Mouse (Mus musculus) neutrophil, adult 59 days (primary cell): ENCODE measurements around the gene Vstm5. TPM values are rescaled to one million over a fixed set of nuclear protein-coding genes. Genes with fewer than 3 reads are reported as not detected.

Source experiments
- total RNA-seq, 2 experiments: library from RNA; stranded (reverse); gene quantifications; 1 replicate in 1 of 2; 2 replicates in 1 of 2; pipeline ENCODE4 v1.2.4; 2023

Vstm5 gene
- total RNA-seq, result not detected

DNA sequence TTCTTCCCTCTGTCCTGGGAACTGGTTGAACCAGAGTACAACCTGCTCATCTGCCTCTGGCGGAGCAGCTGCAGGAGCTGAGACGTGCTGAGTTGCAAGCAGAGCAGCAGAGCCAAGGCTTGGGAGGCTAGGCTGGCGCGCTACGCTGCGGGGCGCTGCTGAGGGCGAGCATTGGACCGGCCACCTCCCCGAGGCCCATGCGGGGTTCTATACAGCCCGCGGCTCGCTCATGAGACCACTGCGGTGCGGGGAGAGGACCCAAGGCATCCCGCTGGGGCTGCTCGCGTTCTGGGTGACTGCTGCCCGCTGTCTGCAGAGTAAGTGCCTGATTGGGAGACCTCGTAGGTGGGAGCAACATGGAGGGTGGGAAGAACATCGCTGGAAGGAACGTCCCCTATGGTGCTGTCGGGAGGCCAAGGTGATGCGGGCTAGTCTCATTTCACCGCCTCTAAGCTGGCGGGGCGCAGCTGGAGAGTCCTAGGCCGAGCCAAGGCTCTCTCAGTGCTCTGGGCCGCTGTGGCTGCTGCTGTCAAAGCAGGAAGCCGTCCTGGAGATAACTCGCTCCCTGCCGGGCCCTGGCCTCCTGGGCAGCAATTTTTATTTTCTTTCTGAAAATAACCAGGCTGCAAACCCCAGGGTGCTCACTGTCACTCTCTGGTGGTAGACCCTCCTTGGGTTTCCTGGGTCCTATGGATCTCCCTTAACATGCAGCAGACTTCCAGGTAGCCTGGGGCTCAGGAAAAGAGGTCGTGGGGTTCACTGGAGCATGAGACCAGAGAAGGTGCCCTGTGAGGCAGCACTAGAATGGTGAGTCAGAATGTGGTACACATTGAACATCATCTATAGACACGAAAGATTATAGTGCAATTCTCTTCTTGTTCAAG, at the start of gene Vstm5:
Gene Vstm5, plus strand, starts transcription at position 4 of the 884 bp plus-strand sequence.

DNA sequence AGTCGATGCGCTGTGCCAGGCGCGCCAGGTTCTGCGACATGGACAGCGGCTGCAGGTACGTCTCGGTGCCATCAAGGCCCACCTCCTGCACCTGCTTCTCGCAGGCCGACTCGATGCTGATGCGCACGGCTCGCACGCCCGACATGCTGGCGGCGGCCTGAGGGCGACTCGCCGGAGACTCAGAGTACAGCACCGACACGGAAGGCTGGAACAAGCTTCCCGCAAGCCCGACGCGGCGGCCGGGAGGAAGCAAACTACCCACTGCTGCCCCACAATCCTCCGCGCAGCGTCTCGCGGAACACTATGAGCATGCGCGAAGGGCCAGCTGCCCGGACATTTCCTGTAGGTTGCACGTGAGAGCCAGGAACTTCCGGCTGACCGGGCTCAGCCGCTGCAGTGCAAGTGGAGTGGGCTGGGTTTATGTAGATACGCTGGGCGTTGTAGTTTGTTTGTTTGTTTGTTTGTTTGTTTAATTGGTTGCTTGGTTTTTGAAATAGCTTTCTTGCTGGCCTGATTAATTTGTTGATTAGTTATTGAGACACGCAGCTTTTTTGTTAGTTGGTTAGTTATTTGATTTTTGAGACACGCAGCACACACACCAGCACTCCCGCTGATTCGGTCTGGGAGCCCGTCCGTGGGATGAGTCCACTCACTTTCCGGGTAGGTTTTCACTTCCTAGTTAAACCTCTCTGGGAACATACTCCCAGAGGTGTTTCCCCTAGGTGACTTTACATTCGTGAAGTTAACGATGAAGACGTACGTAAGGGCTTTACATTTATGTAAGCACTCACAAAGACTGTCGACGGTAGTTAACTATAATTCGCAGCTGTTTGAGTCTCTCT, 41.0 kb downstream of the Vstm5 start, which contains the start of gene Med17:
Gene Med17, minus strand, starts transcription at position 283 of the 842 bp plus-strand sequence.

DNA sequence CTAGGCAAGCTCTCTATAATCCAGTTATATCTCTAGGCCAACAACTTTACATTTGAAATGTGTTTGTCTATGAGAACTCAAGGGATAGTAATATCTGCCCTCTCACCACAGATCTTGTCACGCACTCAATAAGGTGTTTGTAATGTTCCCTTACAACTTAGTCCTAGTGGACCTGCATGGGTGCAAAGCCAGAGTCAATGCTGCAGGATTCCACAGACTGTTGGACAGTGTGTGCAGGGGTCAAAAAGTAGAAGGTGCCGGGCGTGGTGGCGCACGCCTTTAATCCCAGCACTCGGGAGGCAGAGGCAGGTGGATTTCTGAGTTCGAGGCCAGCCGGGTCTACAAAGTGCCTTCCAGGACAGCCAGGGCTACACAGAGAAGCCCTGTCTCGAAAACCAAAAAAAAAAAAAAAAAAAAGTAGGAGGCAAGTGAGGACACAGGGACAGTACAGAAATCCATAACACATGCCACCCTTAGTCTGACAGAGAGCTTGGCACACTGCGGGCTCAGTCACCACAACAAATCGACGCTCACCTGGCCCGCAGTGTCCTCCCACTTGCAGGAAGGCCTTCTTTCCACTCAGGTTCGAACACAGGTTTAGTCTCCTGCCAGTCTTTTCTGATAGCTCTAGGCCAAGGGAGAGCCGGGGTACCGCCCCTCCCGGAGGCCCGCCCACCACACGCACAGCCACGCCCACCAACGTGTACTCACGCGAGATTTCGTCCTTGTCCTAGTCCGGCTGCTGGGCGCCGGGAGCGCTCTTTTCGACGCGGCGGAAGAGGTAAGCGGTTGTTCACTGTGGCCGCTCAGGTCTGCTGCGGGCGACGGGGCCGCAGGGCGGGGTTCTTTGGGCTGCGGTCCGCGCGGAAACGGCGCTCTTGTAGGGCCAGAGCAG, 66.9 kb downstream of the Vstm5 start, which contains the start of gene Taf1d:
Gene Taf1d, plus strand, starts transcription at position 712 of the 895 bp plus-strand sequence.

DNA sequence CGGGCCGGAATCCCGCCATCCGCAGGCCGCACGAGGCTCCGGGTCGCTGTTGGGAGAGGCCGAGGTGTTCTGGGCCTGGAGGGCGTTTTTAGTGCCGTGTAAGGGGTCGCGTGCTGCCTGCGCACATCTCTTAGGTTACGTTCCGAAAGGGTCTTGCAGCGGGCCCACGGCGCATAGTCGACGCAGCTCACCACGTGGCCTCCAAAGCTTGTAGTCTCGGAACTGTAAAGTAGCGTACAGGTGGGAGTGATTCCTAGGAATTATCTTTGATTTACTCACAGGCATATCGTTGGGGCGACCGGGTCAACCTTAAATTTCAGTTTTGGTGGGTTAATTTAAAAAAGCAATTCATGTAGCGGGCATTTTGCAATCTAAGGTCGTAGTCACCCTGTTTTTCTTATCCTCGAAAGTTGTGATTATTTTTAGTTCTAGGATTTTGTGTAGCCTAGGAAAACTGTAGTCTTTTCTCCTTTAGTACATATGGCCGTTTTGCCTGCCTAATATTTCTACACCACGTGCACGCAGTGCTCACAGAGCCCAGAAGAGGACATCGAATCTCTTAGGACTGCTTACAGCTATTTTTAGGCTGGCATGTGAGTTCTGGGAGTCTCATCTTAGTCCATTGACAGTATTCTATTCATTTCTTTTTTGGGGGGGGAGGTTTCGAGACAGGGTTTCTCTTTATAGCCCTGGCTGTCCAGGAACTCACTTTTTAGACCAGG, 67.7 kb downstream of the Vstm5 start, which contains the start of gene 4931406C07Rik:
Gene 4931406C07Rik, minus strand, starts transcription at position 51 of the 722 bp plus-strand sequence.

Other genes with a start within 250 kb of the Vstm5 start
- 10 to 100 TPM in 1 of 2 experiments, 1 to 10 TPM in 1; 9.6 to 12.3 TPM for gene Panx1, start 193.6 kb upstream of the Vstm5 start, total RNA-seq
- gene Hephl1, start 126.9 kb upstream of the Vstm5 start, total RNA-seq, result not detected
- 10 to 100 TPM; 32.2 to 33.9 TPM for gene Med17, start 40.9 kb downstream of the Vstm5 start, total RNA-seq
- 100 to 1,000 TPM; 389 to 455 TPM for gene Taf1d, start 67.2 kb downstream of the Vstm5 start, total RNA-seq
- gene 4931406C07Rik, start 67.4 kb downstream of the Vstm5 start, total RNA-seq, result 1 to 10 TPM; 7.0 to 7.3 TPM
- gene Cep295, start 118.7 kb downstream of the Vstm5 start, total RNA-seq, result 10 to 100 TPM; 22.9 to 23.0 TPM